In genomic region chr9:33220981-33221380, GRCm38 (mm10) we compare ENCODE assay signal across 20 mouse cellular contexts.
DNase-seq lines count a peak whose midpoint lies in the region; TF ChIP-seq lines count a peak whose summit lies in the region.
"Had no signal": no experiment of that assay in that cellular context is flagged by ENCODE, and none has a peak within 500 bp of the region (broad histone marks: within the 10 kb centered on the region; RNA-seq: fewer than 3 reads in every experiment).

No protein-coding gene starts in this region.

- DNase-seq in frontal cortex, postnatal 36 days (ENCODE audit: low spot score in 2 of 2): peak; percentile 4 to 25
- DNase-seq in frontal cortex, postnatal 10 days (ENCODE audit: low spot score in 2 of 2): no peak
- peak; percentile 10 for DNase-seq in left cerebral cortex, postnatal 14 days (ENCODE audit: low spot score in 2 of 2)
- no peak for DNase-seq in left cerebral cortex, adult 2 months (ENCODE audit: extremely low spot score in 1 of 2, low spot score in 2 of 2)
- DNase-seq in right cerebral cortex, adult 18-20 months: peak; percentile 30
- no peak for DNase-seq in right cerebral cortex, postnatal 14 days
- DNase-seq in brain, adult 2 months (ENCODE audit: low read depth, low spot score): peak; percentile 56
- DNase-seq in cerebellum, postnatal 36 days: no peak
- DNase-seq: adrenal gland, adult 8-10 months; adrenal gland, postnatal 36 days; cerebellum, adult 11 months; cerebellum, adult 8-10 months; cerebellum, postnatal 14 days; gastrocnemius, postnatal 14 days; heart, adult 2 months had no signal

- intact Hi-C loops in left cerebral cortex, postnatal 14 days (cut with DNase I): no loop called here
- intact Hi-C loops in left cerebral cortex, adult 2 months (cut with DNase I): no loop called here

- no peak; the same call in 1 of the 2 replicates for TF ChIP-seq CTCF in left cerebral cortex, adult 2 months (IDR thresholded peaks at IDR 0.05)

- H3K27ac ChIP-seq in left cerebral cortex, adult 2 months: no peak overlapping the region
- H3K27ac ChIP-seq: embryonic facial prominence, embryonic 12.5 days; forebrain, embryonic 15.5 days; heart, adult 2 months; hindbrain, embryonic 10.5 days; hindbrain, embryonic 14.5 days had no signal

- H3K4me3 ChIP-seq in left cerebral cortex, adult 2 months: no peak overlapping the region
- H3K4me3 ChIP-seq: embryonic facial prominence, embryonic 12.5 days; forebrain, embryonic 15.5 days; heart, adult 2 months; heart, embryonic 12.5 days; hindbrain, embryonic 10.5 days had no signal

Comparison
In these comparisons a context has a peak if more than half of its experiments do, and no peak if none do; other contexts are left out.
1. DNase-seq: peak in frontal cortex, postnatal 36 days (2 of 2), left cerebral cortex, postnatal 14 days (2 of 2), right cerebral cortex, adult 18-20 months (single experiment) and brain, adult 2 months (single experiment); none in frontal cortex, postnatal 10 days (0 of 2), left cerebral cortex, adult 2 months (0 of 2), right cerebral cortex, postnatal 14 days (single experiment) and cerebellum, postnatal 36 days (0 of 2).